Mouse (Mus musculus) kidney, adult 11 months (tissue): ENCODE data around the gene Arrdc3.
"Not testable (repeated sequence)": the region's sequence is repeated elsewhere in the genome, so short reads cannot be mapped to it uniquely, and the experiment has no call there.

ENCODE experiments used
- DNase-seq: peaks from one replicate; pipeline ENCODE4 v3.0.0; 2022

The Arrdc3 gene

DNA sequence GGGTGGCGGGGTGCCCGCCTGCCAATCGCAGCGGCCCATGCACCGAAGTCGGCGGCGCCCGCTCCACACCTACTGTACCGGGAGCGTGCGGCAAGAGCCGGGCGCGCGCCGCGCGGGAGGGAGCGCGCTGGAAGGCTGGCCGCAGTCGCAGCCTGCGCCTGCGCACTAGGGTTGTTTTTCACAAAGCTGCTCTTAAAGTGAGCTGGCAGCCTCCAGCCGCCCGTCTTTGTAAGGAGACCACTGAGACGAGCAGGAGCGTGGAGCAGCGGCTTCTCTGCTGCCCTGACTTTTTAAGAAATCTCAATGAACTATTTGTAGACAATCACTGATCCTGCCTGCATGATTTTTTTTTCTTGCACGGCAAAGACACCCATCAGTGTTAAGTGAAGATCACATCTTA is at the start of gene Arrdc3:
TSS of gene Arrdc3 (plus strand) at position 195 of the 400 bp plus-strand sequence.
- peak; percentile 97 for DNase-seq

DNA sequence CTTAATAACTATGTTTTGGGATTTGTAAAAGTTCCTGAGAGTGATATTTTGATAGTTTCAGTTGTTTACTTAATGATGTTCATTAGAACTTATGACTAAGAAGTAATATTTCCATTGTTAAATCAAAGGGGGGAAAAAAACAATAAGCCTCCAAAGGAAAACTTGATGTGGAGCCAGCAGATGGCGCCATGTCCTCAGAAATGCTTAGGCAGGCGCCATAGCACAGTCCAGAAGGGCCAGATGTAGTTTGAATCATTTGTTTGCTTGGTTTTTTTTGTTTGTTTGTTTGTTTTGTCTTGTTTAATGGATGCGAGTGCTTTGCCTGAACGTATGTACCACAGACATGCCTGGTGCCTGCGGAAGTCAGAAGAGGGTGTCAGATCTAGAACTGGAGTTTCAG is 21.0 kb upstream of the Arrdc3 start:
- peak; percentile 16 for DNase-seq

DNA sequence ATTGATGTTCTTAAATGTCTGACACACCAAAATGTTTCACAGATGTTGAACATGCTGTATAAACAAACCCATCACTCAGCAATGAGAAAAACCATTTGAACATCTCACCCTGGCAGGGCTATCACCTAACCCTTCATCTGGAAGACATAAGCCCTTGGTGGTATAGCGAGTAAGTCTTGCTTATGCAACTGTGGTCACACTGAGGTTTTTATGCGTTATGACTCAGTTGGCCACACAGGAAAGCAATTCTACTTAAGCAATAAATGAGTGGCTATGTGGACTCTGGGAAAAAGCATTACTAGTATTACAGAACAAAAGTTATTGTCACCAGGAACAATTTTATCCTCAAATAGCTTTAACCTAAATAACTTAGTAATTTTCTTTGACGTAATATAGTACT is 19.0 kb upstream of the Arrdc3 start:
- no peak for DNase-seq

DNA sequence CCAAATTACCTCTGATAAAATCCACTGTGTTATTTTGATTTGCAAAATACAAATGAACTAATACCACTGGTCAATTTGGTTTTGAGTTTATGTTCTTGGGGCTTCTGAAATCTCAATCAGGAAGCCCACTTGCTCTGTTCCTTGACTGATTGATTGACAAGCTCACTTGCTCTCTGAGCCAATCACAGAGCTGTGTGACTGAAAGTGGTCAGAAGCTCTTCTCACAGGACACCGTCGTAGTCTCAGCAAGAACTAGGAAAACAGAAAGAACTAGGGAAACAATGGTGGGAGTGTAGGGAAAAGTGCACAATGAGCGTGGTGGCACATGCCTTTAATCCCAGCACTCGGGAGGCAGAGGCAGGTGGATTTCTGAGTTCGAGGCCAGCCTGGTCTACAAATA is 8.1 kb upstream of the Arrdc3 start:
- no peak for DNase-seq

DNA sequence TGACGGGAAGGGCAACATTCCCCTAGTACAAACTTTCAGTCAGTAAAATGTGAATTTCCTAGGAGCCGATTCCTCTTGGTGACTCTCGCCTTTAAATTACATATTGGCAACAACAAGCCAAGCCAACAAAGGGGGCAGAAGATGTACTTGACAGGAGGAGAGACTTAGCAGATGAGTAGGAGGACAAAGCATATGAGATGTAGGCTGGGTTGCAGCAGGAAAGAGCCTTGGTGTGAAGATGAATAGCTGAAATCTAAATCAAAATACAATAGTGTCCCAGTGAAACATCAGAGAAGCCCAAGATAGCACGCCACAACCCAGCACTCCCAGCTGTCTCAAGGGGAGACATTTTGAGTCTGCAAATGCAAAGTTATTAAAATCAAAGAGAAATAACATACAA is 2.4 kb upstream of the Arrdc3 start:
- no peak for DNase-seq

DNA sequence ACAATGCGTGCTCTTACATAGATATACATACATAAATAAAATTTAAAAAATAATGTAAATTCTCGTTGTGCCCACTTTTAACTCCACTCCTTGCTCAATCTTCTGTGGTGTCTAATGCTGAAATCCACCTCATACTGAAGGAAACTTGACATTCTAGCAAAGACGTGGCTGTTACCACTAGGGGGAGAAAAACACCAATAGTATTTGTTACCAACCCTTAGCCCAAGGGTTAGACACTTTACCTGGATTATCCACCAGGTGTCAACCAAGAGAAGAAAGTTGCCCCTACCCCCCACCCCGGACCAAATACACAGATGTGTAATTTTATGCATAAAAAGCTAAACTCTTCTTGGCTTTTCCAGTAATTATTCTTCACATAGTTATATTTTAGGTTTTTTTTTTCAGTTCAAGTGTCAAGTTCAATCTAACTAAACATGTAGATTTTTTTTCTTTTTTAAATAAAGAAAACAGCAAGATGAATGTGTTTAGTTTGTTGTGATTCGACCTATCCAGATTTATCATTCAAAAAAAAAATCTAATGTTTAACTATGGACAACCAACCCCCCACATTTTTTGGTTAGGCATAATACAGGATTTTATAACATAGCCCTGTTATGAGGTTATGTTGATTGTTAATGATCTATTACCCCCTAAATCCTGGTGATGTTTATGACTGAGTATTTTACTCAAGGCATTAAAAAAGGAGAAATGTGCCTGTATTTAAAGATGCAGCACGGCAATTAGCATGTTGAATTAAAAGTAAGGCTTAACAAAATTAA is 1.3 kb upstream of the Arrdc3 start:
- DNase-seq, result peak; percentile 55

DNA sequence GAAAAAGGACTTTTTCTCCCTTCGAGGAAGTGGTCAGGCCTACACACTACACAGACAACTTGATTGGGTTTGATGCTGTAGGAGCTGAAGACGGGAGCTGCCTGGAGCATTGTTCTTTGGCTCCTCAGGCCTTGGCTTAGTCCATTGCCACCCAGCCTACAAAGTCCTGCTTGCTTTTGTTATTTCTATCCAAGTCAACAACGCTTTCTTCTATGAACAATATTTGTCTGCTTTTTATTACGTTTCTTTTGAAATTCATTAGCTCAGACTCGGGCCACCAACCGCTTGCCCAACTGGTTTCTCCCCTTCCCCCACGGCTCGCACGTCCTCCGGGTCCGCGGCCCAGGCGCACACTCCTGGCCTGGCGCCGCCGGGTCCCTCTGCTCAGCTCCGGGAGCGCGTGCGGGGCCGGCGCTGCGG is 458 bp upstream of the Arrdc3 start:
- DNase-seq, result no peak

DNA sequence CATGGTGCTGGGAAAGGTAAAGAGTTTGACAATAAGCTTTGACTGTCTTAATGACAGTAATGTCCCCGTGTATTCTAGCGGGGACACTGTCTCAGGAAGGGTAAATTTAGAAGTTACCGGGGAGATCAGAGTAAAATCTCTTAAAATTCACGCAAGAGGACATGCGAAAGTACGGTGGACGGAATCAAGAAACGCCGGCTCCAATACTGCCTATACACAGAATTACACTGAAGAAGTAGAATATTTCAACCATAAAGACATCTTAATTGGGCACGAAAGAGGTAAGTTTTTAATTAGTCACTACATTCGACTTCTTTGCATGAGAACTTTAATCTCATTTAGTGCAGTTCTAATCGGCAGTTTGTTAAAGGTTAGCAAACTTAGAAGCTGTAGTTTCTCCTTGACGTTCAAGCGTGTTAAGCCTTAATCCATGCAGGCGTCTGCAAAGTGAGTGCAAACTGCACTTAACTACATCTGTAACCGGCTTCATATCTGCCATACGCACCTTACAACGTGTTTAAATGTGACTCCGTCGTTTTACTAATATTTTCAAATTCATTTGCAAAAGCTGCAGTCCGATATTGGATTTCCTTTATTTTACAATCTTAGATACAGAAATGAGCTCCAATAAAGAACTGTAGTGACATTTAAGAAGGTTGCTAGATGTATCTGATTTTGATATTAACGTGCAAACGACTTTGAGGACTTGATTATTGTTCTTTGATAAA is 629 bp downstream of the Arrdc3 start:
- no peak for DNase-seq

DNA sequence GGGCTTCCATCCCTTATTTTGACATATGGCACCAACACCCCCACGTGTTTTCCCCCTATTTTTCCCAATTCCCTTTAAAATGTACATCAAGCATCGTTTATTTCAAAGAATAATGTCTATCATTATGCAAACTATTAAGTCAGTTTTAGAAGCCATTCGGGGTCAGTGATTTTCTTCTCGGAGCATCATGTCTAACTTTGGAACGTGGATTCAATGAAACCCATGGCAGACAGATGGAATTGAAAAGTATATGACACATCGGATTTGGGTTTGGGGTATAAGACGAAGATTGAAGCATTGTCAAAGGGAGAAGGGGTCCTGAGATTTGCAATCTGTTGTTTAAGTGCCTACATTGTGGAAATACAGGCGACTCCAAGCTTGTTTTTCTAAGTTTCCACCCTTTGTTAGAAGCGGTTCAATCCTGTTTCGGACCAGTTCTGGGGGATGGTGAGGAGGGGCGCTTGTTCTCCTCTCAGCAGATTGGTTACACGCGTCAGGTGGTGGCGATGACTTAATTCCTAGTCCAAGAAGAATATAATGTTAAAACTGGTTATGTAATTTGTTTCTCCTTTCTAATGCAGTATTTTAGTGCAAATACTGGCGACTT is 1.3 kb downstream of the Arrdc3 start:
- peak; percentile 81 for DNase-seq

DNA sequence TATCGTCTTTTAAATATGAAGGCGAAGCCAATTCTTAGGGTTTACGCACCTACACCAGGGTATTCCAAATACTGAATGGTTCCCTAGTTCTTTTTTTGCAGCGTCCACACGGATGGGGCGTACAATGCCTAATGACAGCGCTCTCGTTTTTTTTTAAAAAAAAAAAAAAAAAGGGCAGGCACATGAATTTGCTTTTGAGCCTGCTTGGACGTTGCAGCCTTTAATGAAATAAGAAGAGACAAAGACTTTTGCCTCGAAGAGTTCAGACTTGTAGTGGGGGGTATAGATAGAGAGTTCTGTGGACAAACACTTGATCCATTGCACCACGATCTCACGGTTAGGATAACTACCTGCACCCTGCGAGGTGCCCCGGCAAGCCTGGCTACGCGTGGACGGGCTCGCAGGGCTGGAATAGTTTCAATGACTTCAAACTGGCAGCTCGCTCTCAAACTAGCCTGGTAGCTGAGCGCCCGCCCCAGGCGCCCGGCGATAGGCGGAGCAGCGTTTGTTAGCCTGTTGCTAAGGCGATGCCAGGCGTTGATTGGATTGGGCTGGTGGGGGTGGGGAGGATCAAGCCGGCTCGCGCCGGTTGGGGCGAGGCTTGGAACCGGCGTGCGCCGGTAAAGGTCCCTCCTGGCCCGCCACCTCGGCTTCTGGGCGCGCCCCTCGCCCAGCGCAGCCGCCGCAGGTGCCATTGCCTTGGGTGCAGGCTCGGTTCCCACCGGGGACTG is 2.1 kb downstream of the Arrdc3 start:
- DNase-seq, result peak; percentile 97

DNA sequence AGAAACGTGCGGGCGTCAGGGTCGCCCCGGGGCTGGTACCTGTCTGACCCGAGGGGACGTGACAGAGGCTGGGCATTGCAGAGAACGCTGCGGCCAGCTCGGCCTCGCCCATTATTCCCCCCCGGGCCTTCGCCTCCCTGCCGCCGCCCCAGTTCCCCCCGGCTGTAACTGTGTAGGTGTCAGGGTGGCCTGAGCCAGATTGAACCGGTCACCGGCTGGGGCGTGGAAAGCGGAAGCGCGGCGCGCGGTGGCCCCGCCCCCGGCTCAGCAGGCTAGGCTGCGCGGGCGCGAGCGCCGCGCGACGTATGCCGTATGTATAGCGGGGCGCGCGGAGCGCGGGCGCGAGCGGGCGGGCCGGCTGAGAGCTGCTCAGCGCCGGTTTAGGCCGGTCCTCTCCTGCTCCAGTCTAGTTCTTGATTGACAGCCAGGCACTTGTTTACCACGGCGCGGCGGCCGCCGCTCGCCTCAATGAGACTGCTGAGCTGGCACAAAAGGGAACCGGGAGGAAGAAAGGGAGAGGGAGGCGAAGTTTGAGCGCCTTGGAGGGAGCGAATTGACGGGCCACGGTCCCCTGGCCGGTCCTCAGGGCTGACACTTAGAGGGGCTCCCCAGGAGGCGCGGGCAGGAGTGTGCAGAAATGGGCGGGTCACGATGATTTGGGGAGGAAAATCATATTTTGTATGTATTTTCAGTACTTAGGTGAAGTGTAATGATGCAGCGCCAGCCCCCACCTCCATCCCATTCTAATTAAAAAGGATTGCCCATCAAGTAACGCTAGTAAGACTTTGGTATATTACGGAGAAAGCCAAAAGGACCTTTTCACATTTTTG is 2.9 kb downstream of the Arrdc3 start:
- DNase-seq, result peak; percentile 96

DNA sequence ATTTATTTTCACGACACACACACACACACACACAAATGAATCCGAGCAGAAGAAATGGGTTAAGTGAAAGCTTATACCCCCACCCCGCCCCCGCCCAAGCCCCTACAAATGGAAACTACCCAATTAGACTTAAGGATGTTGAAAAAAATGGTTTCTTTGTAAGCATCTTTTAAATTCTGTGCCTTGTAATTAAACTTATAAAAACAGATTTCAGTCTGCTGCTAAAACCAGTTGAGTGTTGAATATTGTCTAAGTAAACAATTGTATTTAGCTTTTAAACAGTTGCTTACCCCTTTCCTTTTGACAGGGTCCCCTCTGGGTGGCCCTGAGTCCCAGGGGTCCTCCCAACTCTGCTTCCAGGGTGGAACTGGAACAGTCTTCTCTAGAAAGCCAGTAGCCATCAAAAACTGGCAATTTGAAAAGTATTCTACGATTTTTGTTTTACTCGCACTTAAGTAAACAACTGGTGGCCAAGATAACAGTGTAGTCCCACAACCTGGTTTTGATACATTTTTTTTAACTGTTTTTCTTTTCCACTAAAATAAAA is 3.6 kb downstream of the Arrdc3 start:
- no peak for DNase-seq

DNA sequence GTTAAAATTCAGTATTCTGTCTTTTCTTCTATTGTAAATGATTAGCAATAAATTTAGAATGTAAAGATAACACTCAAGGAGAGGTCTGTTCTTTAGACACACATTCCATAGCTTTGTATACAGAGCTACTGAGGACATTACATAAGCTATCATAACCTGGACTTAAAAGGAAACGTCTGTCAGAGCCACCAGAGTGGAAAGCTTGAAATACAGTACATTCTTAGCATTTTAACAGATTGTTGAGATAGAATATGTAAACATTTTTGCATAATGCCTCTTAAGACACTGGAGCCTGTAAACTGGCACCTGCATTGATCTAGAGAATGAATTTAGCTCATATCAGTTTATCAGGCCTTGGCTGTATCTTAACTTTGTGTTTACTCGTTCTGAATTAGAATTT is 4.7 kb downstream of the Arrdc3 start:
- DNase-seq, result no peak

DNA sequence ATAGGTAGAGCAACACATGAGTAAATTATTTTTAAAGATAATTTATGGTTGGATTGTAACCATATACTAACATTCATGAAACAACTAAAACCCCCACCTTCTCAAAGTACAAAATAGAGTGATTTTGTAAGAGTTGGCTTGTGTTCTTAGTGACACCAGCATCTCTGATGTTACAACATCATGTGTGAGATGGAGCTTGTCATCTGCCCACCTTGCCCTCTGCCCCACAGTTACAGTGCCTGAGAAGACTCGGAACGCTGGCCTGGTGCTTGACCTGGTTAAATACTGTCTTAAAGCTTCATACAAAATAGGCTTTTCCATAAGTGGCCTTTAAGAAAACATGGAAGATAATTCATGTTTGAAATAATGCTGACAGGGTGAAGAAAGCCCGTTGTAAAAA is 11.7 kb downstream of the Arrdc3 start:
- DNase-seq, result not testable (repeated sequence)

DNA sequence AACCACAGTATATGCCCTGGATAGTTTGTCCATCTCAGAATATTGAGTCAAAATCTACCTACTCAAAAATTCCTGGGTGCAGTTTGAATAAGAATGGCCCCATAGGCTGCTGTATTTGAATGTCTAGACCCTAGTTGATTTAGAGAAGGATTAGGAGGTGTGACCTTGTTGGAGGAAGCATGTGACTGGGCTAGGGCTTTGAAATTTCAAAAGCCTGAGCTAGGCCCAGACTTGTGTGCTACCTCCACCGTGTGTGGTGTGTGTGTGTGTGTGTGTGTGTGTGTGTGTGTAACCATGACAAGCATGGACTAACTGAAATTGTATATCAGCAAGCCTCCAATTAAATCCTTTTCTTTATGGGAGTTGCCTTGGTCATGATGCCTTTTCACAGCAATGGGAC is 14.2 kb downstream of the Arrdc3 start:
- DNase-seq, result no peak

DNA sequence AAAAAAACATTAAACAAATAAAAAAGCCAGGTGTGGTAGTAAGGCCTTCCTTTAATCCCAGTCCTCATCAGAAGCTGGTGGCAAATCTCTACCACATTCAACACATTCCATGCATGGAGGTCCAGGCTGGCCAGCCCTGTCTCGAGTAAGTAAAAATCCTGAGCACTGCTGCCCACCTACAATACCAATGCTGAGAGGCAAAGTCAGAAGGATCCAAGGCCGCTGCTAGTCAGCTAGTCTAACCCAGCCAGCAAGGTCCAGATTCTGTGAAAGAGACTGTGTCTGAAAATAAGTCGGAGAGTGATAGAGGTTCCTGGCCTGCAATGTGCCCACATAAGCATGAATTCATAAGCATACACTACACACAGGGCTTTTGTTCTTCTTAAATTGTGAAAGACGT is 14.9 kb downstream of the Arrdc3 start:
- no peak for DNase-seq

DNA sequence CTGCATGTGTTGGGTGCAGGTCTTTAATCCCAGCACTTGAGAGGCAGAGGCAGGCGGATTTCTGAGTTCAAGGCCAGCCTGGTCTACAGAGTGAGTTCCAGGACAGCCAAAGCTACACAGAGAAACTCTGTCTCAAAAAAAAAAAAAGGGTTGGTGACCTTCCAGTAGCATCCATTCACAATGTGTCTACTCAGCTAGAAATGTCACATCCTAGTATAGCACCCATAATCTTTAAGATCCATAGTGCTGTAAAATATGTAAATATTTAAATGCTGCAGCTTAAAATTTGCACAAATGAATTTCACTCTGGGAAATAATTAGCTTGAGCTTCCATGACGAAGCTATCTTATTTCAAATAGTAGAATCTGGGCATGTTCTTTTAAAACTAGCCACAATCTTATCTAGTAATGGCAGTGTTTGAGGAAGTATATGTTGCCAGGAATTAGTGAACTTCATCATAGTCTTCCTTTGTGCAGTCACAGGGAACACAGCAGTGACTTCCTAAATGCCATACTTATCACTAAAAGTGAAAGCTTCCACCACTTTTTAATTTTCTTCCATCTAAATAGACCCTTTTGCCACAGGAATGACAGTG is 16.3 kb downstream of the Arrdc3 start:
- no peak for DNase-seq

DNA sequence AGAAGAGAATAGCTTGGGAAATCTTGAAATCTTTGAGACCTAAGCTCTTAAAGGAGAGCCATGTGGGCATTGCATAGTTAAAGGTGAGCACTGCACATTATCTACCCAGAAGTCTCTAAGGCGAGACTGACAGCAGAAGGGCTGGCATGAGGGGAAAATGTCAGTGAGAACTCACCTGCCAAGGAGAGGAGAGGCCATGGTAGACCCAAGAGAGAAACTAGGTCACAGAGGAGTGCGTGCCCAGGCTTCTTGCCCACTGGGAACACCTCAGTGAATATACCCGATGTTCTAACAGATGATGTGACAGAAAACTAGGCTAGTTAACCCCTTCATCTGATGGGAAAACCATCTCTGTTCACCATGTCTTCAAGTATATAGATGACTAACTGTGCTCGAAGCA is 18.2 kb downstream of the Arrdc3 start:
- DNase-seq, result no peak

DNA sequence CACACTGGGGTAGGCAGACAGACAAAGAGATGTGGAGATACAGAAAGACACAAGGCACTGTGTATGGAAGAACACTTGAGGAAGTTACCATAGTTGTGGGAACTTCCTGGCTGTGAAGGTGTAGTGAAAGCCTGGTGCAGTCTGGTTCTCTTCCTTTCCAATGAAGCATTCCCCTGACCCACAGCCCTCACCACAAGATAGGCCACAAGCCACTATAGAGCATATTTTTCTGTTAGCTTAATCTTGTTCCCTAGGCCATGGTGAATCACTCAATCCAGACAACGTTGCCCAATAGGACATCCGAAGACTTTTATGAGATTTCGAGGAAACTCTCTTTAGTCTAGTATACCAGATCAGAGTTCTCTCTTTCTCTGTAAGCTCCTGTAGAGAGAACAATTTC is 19.6 kb downstream of the Arrdc3 start:
- DNase-seq, result no peak

DNA sequence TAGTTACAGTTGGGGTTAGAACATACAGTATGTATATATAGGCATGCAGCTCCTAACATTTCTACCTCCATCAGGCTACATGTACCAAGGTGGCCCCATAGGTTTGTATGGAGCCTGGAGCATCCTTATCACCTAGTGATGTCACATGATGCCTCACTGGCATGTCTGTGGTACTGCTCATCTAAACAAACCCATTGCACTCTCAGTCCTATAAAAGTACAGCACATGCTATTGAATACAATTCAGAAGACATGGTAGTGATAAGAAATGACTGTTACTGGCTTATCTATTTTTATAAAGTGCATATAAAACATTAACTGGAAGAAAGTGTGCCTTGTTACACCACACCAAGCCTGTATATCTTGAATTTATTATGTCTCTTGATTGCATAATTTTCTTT is 30.2 kb downstream of the Arrdc3 start:
- DNase-seq, result no peak

DNA sequence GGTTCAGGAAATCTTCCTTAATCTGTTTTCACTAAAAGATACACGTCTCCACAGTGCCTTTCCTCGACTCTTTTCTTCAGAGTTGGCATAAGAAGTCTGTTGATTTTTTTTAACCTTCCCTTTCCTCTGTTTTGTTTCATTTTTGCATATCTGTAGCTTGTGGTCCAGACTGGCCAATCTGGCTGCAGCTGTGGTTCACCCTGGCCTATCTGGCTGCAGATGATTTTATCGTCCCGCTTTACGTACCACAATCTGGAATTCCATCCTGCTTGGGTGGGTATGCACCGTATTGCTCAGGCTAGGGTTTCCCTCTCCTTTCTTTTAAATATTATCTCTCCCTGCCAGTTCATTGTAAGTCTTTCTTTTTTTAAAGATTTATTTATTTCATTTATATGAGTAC is 37.8 kb downstream of the Arrdc3 start:
- no peak for DNase-seq
